Mouse (Mus musculus): ENCODE results near the gene Epha3. TPM values are rescaled to one million over a fixed set of nuclear protein-coding genes. Genes with fewer than 3 reads are reported as not detected.

Epha3 gene
- 18.7 and 19.9 TPM in 2 replicates for polyA plus RNA-seq (2012; rRNA removed)

DNA sequence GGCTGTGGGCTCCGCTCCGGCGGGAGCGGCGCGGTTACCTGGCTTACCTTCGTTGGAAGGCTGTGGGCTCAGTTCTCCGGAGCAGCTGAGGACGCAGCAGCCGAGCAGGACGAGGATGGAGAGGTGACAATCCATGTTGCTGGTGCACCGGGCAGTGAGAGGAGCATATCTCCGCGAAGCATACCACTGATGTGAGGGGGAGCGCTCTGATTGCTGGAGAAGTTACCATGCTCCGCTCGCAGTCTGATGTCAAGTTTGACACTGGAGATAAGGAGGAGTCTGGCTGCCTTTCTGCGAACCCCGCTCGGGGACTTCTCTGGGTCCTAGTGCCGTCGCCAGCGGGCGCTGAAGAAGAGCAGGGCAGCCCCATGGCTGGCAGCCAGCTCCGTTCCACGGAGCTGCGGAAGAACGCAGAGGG is at the start of gene Epha3:
Gene Epha3, minus strand, starts transcription at position 263 of the 418 bp plus-strand sequence.

Data from central nervous system, embryonic 18 days (tissue).